Mouse (Mus musculus) left cerebral cortex, adult 11 months (tissue): ENCODE measurements around the gene Elovl6.

Experiments used
- DNase-seq: peaks from one replicate; pipeline ENCODE4 v3.0.0; 2022; ENCODE audit warnings: low spot score

Elovl6 gene

DNA sequence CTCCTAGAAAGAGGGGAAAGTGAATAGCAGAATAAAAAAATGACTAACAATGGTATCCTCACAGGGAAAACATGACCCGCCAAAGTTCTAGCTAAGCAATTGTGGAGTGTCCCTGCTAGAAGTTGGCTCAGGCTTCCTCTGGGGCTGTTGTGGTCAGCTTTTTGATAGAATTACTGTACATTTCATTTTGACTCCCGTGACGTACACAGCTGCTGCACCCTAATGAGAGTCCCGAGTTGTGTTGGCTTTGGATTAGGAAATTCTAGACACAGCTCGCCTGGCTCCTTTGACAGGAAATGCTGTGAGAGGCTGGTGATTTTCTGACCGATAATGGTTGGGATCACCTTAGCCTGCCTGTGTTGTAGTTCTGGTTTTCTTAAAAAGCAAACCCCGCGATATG is 79.5 kb downstream of the Elovl6 start:
- DNase-seq = no peak

DNA sequence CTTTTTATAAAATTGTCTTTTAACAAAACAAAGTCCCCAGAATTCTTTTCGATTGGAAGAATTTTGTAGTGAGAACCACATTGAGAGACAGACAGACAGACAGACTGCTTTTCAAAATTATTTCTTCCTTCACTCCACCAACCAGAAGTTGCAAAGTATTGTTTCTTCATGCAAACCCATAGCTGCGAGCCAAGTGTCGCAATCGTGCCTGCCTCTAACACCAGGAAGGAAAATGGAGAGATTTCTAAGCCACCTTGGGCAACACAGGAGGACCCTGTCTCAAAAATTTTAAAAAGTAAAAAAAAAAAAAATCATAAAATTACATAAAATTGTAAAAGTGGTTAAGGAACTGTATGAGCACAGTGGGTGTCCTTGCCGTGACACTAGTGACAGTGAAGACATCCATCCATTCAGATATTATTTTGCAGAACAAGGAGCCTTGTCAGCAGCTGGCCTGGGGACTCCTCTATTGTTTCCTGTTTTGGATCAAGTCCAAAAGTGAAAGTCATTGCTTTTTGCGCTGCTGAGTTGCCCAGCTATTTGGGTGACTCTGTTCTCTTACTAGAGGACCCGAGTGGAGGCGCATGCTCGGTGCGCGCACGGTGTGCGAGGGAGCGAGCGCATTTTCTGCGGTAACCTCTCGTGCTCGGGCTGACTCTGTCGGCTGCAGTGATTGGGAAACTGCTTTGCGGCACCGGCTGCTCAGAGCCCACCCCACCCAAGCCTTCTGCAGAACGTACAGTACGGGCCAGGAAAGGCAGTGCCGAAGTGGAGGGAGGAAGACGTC is 80.3 kb downstream of the Elovl6 start:
- no peak for DNase-seq

DNA sequence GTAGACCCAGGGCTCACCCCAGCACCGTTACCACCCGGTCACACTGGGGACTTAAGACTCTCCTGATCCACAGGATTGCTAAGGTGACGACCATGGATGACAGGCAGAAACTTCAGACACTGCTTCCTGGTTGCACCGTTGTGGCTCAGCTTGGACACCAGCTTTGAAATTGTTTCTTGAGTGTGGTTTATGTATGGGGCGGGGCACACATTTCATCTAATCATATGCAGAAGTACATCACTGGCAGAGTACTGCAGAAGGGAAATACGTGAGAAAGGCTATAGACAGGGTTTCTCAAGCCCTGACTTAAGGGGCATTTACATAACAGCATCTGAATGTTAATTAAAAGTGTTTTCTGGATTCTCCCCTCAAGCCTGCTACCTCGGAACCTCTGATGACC is 81.6 kb downstream of the Elovl6 start:
- no peak for DNase-seq

DNA sequence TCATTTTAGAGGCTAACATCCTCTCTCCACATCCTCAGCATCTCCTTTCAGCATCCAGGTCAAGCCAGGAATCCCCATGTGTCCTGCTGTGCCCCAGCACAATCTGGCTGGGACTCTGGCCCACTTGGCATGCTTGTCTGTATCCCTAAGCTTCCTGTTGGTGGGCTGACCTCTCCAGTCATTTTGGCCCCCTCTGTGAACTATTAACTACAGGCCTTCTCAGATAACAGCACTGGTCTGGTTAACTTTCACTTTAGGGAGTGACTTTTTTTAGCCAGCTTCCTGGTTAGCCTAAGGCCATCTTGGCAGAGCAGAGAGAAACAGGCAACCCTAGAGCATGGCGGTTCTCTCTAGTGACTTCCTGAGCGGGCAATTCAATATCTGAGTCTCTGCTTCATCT is 82.1 kb downstream of the Elovl6 start:
- no peak for DNase-seq

DNA sequence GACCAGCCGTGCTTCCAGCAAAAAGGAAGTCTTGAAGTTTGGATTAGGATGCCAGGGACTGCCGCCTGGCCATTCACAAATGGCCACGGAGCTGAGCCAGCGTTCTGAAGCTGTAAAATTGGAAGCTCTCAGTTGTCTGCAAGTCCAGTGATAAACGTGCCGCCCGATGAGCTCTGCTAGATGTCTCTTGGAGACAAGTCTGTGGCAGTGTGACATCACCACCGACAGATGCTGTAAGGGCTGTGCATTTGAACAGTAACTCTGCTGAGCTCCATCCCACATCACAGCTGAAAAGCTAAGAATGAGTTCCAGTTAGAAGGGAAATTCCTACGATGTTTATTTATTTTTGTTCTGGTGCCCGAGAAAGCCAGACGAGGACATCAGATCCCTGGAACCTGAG is 85.3 kb downstream of the Elovl6 start:
- no peak for DNase-seq

DNA sequence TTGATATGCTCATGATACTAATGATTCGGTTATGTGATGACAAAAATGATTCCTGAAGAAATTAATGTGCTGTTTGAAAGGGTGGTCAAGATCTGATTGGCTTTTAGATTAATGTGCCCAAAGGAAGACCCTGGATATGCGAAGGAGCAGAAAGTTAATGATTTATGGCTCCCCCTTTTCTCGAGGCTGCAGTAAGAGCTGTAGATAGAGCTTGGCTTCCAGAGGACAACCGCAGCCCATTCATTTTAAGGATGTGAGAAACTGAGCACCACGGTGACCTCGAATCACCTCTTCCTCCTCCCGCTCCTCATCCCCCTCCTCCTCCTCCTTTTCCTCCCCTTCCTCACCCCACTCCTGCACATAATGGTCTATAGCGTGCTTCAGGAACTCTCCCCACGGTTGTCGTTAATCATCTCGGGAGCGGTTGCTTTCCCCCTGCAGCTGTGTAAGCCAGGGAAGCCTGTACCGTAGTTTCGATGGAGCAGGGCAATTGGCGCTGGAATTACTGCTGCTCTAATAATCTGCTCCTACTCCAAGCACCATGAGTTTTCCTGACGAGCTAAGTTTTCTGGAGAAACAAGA is 87.1 kb downstream of the Elovl6 start:
- no peak for DNase-seq

DNA sequence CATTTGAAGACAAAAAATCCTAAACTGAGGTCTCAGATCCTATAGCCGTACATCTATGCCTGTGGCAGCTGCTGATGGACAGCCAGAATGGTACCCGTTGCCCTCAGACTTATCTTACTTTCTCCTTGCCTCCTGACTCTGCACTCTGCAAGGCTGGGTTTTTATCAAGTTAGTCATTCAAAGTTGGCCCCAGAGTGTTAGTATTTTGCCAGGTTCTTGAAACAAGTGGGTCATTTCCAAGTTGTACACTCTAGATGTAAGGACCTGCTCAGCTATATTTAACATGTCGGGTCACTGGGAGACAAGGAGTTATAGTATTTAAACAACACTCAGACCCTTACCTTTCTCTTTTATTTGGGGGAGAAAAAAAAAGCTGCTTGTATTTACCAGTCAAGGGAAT is 88.6 kb downstream of the Elovl6 start:
- no peak for DNase-seq

DNA sequence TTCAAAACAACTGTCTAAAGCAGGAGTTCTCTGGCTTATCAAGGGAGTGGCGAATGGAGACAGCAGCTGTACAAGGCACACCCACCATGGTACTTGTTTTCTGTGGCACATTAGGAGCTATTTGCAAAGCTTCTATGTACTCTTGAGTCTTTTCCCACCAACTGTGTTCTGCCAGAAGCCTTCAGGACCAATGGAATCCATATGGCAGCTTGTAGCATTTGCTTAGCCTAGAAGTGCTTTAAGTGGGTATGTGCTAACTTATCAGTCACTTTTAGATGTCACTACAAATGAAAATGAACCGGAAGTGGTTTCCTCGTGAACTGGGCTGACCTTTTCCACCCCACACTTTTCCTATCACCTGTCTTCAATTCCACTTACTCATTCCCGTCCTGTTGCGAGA is 89.1 kb downstream of the Elovl6 start:
- DNase-seq = no peak

DNA sequence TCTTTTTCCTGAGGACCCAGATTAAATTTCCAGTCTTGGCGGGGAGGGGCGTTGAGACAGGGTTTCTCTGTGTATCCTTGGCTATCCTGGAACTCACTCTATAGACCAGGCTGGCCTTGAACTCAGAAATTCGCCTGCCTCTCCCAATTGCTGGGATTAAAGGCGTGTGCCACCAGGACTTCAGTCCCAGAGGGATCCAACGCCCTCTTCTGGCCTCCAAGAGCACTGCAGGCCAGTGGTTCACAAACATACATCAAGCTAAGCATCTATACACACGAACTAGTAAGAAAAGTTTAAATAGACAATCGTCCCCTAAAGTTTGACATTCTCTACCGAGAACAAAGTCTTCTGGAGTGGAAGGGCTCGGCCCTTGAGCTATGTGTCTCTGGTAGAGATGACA is 90.0 kb downstream of the Elovl6 start:
- DNase-seq = no peak

DNA sequence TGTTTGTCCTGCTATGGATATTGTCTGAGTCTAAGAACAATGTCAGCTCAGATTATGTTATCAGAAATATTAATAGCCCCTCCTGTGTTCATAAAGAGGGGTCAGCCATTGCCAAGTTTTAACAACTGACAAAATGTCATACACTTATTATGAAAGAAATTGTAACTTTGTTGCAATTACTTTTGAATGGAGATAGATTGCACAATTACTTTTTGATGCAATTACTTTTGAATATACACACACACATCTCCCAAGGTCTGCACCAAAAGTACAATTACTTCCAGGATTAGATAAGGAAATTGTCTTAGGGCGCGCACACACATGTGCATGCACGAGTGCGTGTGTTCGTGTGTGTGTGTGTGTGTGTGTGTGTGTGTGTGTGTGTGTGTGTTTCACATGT is 90.5 kb downstream of the Elovl6 start:
- no peak for DNase-seq

DNA sequence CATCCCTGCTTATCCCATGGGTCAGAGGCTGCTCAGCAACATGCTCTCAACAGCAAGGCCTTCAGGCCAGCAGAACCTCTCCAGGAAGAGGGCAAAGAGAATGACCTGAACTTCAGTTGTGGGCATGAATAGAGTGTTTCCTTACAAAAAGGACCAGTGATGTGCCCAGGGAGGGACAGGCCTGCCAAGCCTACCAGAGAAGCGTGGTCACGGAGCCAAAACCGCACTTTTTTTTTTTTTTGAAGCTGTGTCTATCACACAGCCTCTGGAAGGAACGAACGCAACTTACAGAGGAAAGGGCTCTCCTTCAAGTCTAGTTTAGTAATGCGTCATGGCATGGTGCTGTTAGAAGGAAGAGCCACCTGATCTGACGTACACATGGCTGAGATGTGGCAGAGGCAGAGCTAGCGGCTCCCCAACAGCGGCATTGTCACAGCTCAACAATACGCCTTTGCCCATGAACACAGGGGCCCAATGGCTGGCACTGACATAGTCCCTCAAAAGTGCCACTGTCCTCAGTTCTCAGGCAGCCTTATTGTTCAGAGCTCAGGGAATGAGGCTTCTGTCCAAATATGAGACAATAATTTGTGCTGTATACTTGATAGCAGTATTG is 92.1 kb downstream of the Elovl6 start:
- DNase-seq = no peak

DNA sequence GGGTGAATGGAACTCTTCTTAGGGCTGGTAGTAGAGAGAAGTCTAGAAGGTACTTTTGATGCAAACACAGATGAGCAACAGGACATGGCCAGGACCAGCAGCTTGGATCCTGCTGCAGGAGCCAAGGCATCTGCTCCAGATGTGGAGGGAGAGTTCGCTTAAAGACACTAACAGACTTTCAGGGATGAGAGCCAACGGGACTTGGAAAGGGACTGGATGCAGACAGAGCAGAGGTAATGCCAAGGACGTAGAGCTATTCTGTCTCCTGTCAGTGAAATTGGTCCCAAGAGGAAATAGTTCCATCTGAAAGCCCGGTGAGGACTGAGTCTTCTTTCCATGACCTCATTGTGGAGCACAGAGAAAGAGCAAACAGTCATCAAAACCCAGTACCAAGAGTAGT is 95.1 kb downstream of the Elovl6 start:
- DNase-seq = no peak

DNA sequence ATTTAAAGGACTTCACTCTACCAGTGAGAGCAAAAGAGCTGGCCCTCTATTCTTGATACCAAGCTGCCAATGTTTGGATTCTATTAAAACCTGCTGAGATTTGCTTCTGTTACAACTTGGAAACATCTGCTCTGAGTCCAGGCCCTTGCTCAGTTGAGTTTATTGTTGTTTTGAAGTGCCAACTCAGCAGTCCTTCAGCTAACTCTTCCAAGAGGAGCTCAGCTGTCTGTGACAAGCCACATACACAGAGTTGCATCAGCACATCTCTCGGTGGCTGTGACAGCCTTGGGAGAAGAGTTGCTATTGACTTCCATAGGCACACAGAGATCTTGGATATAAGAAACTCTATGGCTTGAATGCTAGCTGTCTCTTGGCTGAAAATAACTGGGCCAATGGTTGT is 98.9 kb downstream of the Elovl6 start:
- no peak for DNase-seq

DNA sequence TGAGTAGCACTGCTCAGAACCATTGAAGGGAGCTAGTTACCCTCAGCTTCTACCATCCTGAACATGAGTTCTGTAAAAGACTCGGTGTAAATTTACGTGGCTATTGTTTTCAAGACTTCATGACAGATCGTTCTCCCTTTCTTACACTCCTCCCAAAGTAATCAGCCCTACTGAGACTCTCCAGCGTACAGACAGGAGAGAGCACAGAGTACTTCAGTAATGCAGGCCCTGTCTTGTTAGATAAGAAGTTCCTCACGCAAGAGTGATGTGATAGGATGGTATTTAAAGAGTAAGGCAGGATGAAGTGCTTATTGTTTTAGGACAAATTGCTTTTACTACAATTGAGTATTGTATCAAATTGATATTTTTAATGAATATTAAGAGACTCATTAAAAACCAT is 99.7 kb downstream of the Elovl6 start:
- no peak for DNase-seq

DNA sequence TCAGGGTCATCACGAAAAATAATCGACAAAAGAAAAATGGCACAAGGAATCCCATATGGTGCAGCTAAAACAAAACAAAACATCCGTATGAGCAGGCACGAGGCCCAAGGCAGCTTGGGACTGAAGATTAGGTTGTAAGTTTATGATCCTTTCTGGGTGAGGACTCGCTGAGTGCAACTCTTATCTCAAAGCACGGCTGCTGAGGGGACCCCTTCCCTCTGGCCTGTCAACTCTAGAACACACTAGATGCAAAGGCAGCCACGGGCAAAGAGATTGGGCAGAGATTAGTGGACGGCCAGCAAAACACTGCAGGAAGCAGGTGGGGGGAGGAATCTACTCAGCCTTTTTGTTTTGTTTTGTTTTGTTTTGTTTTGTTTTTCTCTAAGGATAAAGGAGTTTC is 101.4 kb downstream of the Elovl6 start:
- DNase-seq = no peak

DNA sequence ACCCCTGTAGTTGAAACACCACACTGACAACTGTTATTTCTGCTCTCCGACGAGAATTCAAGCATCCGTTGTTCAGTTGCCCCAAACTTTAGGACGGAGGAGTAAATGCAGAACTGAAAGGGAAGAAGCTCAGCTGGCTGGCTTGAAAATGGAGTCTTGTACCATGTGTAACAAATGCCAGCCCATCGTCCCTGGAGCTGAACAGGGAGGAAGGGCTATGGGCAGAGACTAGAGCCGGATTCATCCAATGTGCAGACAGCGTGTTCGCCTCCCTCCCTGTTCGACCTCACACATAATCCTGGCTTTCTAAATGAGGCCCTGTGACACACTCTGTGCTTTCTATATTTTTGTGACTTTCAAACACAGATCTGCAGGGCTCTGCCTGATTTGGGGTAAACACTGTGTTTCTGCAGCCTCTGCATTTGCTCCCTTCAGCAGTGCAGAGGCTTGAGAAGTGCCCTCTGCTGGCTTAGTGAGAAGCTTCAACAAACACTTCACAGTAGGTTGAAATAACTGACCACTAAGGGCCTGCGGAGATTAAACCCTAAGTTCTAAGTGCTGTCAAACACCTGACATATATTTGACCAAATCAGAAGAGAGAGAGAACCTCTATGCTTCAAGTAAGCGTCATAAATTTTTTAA is 102.2 kb downstream of the Elovl6 start:
- DNase-seq = no peak

DNA sequence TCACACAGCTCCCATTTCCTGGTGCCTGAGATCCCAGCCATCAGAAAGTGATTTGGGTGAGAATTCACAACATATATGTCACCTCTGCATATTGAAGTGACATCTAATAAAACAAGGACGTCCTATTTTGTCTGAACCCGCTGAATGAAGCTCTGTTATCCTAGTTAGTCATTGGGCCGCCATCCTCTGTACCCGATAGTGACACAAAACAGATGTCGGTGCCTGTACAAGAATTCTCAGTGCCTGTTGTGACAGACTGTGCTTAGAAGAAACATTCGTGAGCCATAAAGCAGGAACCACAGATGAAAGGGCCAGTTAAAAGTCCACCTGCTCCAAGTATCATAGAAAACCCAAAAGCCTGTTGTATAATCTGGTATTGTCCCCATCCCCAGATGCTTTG is 105.3 kb downstream of the Elovl6 start:
- no peak for DNase-seq

DNA sequence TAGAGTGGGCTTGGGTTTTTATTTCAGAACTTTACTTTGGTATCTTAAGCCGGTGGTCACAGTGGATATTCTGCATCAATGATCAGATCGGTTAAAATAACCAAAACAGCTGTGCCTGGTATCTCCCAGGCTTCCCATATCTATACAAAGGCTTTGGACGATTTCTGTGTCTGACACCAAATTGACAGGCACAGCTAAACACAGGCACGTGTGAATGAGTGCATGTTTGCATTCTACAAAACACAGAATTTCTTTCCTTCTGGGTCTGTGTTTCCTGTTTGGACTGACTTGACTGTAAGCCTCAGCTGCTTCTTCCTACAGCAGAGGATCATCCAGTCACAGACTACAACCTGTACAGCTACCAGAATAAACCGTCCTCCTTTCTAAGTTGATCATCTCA is 107.5 kb downstream of the Elovl6 start:
- no peak for DNase-seq

DNA sequence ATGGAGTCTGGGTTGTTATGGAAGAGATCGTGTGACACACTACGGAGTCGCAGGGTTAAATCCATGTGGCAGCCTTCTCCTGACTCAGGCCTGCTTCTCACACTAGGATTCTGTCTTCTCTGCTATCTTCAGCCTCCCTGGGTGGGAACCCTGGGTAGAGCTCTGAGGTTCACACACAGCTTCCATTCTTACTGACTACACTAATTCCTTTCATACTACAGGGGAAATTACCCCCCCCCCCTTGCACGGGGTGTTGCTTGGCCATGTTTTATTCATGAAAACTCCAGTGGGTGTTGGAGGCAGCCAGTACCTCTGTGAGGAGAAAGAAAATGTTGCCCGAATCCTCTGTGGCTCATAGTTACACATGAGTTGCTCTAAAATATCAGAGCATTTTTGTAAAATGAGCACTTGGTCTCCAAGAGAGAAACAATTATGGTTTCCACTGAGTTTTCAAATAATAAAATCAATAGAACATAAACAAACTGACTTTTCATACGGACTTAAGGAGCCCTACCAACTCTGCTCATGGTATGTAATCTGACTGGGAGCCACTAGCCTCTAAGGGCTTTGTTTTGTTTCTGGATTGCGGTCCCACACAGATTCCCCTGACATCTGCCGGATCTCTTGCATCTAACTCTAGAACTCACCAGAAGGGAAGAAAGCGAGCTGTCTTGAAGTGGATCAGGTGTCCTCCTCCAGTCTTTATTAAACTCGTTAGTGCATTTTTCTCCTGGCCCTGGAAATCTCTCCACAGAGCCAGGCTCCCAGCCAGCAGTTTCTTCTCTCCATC is 108.3 kb downstream of the Elovl6 start:
- DNase-seq = no peak

DNA sequence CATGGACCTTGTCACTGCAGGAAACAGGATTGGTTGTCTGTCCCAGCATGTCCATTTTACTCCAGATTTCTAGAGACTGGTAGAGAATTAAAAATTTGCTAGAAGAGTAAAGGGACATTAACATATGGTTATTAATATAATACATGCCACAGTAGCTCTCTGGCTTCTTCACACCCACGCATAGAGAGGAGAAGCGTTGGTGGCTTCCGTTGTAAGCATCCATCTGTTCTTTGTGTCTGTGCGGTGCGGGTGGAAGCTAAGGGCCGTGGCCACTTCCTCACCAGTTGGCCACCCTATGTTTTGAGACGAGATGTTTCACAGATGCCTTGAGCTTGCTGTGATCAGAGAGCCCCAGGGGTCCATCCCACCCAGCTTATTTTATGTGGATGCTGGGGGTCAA is 109.5 kb downstream of the Elovl6 start:
- no peak for DNase-seq

DNA sequence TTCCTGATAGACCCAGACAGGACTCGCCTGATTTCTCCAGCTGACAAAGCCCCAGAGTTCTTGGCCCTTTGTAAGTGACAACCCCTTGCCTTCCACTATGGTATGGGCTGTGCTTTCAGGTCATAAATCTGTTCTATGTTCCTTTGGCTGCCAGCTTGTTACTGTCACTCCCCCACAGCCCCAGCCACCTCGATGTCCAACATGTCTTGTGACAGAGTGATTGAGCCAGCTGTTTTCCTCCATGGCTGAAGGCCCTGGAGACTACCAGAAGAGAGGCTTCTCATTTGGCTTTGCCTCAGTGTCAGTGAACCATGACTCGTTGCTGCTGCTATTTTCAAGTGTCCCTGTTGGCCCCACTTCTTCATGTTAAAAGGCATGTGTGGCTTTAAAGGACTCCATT is 113.3 kb downstream of the Elovl6 start:
- DNase-seq = no peak

DNA sequence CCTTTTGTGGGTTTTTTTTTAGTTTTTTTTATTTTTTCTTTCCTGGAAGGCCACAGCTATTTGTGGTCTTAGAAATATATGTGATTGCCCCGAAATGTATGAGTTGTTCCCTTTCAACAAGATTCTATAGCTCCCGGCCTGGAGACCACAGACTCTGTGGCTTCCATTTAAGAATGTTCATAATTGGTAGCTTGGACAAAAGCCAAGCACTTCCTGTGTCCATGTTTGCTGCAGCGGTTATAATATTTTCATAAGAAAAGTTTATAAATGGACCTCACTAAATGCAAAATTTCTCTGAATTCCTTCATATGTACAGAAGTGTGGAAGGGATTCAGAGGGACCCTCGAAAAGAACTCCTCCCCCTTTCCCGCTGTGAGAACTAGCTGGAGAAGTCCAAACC is 114.6 kb downstream of the Elovl6 start:
- no peak for DNase-seq
